Mouse (Mus musculus) forebrain, embryonic 11.5 days (tissue): ENCODE data around the gene Ahsg. TPM values are rescaled to one million over a fixed set of nuclear protein-coding genes. Genes with fewer than 3 reads are reported as not detected.

Source experiments
- ATAC-seq: fragments of 200-750 bp; cut with Nextera tagmentation; replicated peaks from 2 replicates; pipeline ENCODE4 v1.8.0; 2017; ENCODE audit warnings: moderate TSS enrichment; ENCODE audit not compliant: low FRiP score
- DNase-seq: peaks from one replicate; pipeline ENCODE4 v3.0.0-alpha.2; 2017; ENCODE audit warnings: low spot score
- H3K27ac ChIP-seq: fragments of 300-500 bp; sonication (generic); 2 replicates; pipeline ENCODE4 v1.5.1; 2014; ENCODE audit warnings: low read depth, low read length
- H3K27me3 ChIP-seq: fragments of 300-500 bp; sonication (generic); 2 replicates; pipeline ENCODE4 v1.6.1; 2014; ENCODE audit warnings: mild to moderate bottlenecking, low read length, mixed read lengths; ENCODE audit not compliant: control insufficient read depth, insufficient read depth
- H3K36me3 ChIP-seq: fragments of 300-500 bp; sonication (generic); 2 replicates; pipeline ENCODE4 v1.6.1; 2014; ENCODE audit warnings: mild to moderate bottlenecking, low read length, moderate library complexity, mixed read lengths; ENCODE audit not compliant: control insufficient read depth, insufficient read depth
- H3K4me1 ChIP-seq: fragments of 300-500 bp; sonication (generic); replicated peaks from 2 replicates; pipeline ENCODE4 v1.6.1; 2014; ENCODE audit warnings: low read length, mixed read lengths; ENCODE audit not compliant: control insufficient read depth, insufficient read depth
- H3K4me2 ChIP-seq: fragments of 300-500 bp; sonication (generic); 2 replicates; pipeline ENCODE4 v1.6.1; 2014; ENCODE audit warnings: low read depth, mild to moderate bottlenecking, low read length, moderate library complexity, mixed read lengths; ENCODE audit not compliant: severe bottlenecking
- H3K4me3 ChIP-seq: fragments of 300-500 bp; sonication (generic); 2 replicates; pipeline ENCODE4 v1.5.1; 2014; ENCODE audit warnings: low read depth, low read length
- H3K9ac ChIP-seq: fragments of 300-500 bp; sonication (generic); 2 replicates; pipeline ENCODE4 v1.6.1; 2014; ENCODE audit warnings: low read length
- H3K9me3 ChIP-seq: fragments of 300-500 bp; sonication (generic); 2 replicates; pipeline ENCODE4 v1.6.1; 2016; ENCODE audit warnings: low read length, mixed read lengths; ENCODE audit not compliant: control insufficient read depth
- WGBS: fragments of 180-500 bp; shearing (Covaris S2); extraction: QIAGEN DNeasy Blood & Tissue Kit; methylation state at CpG from one replicate; pipeline ENCODE4 v1.1.7; 2014; 5-methylcytosine and 5-hydroxymethylcytosine counted together
- polyA plus RNA-seq: library from polyadenylated mRNA; unstranded; fragments of >200 nt; fragmentation: Nextera tagmentation; extraction: Ambion mirVana; gene quantifications from 2 replicates; pipeline ENCODE4 v1.2.1, GENCODE M21; 2014

The Ahsg gene
- polyA plus RNA-seq, result not detected in 2 replicates

DNA sequence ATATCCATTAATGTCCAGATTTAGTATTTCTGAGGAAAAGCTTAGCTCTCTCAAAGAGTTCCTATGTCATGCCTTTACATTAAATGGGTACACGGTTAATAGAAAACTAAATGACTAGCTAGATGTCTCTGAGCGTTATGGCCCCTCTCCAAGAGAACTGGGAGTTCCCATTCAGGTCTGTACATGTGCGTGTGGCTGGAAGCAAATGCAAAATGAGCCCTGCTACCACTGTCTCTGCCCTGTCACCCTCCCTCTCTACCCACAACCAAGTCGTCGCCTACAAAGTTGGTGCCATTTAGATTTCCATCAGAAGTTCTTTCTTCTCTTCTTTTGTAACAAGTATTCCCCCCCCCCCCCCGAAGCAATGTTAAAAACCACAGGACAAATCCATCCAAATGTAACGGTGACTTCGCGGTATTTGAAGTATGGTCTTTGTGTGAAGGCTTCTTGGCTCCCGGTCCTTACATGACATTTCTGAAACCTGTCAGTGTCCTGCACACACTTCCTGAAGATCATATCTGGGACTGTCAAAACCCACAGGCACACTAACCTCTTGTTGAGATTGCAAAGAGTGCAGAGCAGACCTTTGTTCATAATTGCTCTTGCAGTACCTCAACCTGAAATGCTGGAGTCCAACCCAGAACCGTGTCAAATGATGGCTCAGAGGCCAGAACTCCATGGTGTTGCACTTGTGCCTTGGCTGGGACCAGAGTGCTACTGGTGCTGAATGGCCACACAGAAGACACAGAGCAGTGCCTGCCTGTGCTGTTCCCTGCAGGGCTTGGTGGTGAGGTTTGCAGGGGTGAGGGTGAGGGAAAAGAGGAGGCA lies at the start of gene Ahsg:
Gene Ahsg, plus strand, starts transcription at position 595 of the 828 bp plus-strand sequence.
- H3K27me3 ChIP-seq, result no peaks in the 10 kb centered on the region
- H3K36me3 ChIP-seq, result no peaks in the 10 kb centered on the region
- DNase-seq (no peak), ATAC-seq (no peak)
- 86% methylated on average over 11 of the region's 11 CpGs for WGBS
- no peak within 1 kb of the TSS for H3K9ac ChIP-seq
- H3K27ac ChIP-seq, result no peak within 1 kb of the TSS
- H3K9me3 ChIP-seq, result no peaks in the 10 kb centered on the region
- no peak within 1 kb of the TSS for H3K4me3 ChIP-seq
- H3K4me1 ChIP-seq, result 0 out of 2 replicates have a peak, but pooled peaks cover 2% of the 10 kb centered on the region
- no peak within 1 kb of the TSS for H3K4me2 ChIP-seq

- Histone ChIP-seq H3K4me1 (0 out of 2 replicates have a peak, but pooled peaks cover 2% of the 10 kb centered on the region), H3K27ac (no peak overlapping the region), H3K4me2 (no peak overlapping the region), H3K4me3 (no peak overlapping the region), H3K9me3 (no peaks in the 10 kb centered on the region), H3K36me3 (no peaks in the 10 kb centered on the region), H3K27me3 (no peaks in the 10 kb centered on the region), H3K9ac (no peak overlapping the region)
- ATAC-seq (no peak), DNase-seq (no peak)
- WGBS, result 92% methylated on average over 5 of the region's 5 CpGs
Measured at GRCm38 (mm10) chr16:22842871-22843270, 48.2 kb upstream of the Ahsg start.

DNA sequence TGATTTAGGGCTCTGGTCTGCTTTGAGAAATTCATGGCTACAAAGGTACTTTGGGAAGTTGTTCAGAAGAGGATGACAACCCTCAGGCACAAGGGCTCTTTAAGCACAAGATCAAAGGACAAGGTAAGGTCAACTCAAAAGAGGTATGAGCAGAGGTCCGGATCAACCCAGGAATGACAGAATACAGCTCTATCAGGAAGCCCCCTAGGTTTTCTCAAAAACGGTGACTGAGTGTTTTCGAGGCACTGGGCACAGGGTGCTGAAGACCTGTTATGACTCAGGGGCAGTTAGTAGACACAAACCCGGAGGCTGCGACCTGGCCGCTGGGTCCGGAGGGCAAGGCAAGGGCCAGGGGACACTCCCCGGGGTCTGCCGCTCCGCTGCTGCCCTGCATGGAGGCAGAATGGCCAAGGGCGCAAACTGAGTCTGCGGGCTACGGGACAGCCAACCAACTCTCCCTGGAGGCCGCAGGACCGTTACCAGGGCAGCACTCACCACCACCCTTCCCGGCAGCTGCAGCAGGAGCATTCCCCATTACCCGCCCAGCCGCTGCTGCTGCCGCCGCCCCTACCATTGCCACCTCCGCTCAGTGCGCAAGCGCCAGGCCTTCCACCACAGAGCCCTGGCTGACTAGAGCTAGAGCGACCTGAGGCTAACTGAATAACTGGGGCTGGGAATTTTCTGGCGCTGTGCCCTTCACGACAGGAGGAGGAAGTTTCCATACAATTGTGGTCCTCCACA lies 46.8 kb upstream of the Ahsg start:
- DNase-seq, result peak; percentile 91
- Histone ChIP-seq H3K27ac (no peak overlapping the region), H3K27me3 (no peaks in the 10 kb centered on the region), H3K4me2 (peak overlapping the region; percentile 79), H3K9me3 (no peaks in the 10 kb centered on the region), H3K4me3 (peak overlapping the region; percentile 43), H3K36me3 (no peaks in the 10 kb centered on the region), H3K9ac (peak overlapping the region; percentile 70), H3K4me1 (0 out of 2 replicates have a peak, but pooled peaks cover 2% of the 10 kb centered on the region)
- peak; percentile 95 for ATAC-seq
- 9% methylated on average over 26 of the region's 26 CpGs for WGBS

DNA sequence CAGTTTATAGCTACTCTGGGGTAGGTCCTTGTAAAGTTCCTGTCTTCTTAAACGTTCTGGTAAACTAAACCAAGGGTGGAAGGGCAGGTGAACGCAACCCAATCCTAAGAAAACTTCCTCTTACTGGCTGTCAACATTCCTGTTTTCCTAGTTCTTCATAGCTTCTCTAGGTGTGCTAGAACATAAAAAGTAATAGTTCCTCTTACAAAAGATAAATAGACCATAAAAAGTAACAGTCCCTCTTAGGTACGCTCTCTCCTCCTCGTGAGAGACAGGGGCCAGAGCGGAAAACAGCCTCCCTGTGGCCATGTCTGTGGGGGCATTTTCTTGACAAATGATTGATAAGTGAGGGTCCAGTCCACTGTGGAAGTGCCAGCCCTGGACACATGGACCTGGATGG lies 46.2 kb upstream of the Ahsg start:
- H3K27me3 ChIP-seq, result no peaks in the 10 kb centered on the region
- no peak overlapping the region for H3K27ac ChIP-seq
- H3K4me1 ChIP-seq, result 0 out of 2 replicates have a peak, but pooled peaks cover 2% of the 10 kb centered on the region
- no peaks in the 10 kb centered on the region for H3K36me3 ChIP-seq
- H3K9ac ChIP-seq, result peak overlapping the region; percentile 70; the same call in 1 of the 2 replicates
- WGBS, result 78% methylated on average over 5 of the region's 5 CpGs
- no peaks in the 10 kb centered on the region for H3K9me3 ChIP-seq
- peak overlapping the region; percentile 43; the same call in 1 of the 2 replicates for H3K4me3 ChIP-seq
- DNase-seq (no peak), ATAC-seq (no peak)
- H3K4me2 ChIP-seq, result peak overlapping the region; percentile 79; the same call in 1 of the 2 replicates

GRCm38 (mm10) chr16:22845481-22845880 lies 45.6 kb upstream of the Ahsg start:
- H3K27ac ChIP-seq, result no peak overlapping the region
- H3K9ac ChIP-seq, result no peak overlapping the region
- no peaks in the 10 kb centered on the region for H3K27me3 ChIP-seq
- 90% methylated on average over 4 of the region's 4 CpGs for WGBS
- H3K4me2 ChIP-seq, result no peak overlapping the region
- H3K4me3 ChIP-seq, result no peak overlapping the region
- no peaks in the 10 kb centered on the region for H3K36me3 ChIP-seq
- DNase-seq, result no peak
- no peak for ATAC-seq
- H3K4me1 ChIP-seq, result 0 out of 2 replicates have a peak, but pooled peaks cover 2% of the 10 kb centered on the region
- H3K9me3 ChIP-seq, result no peaks in the 10 kb centered on the region

- Histone ChIP-seq H3K4me3 (no peak overlapping the region), H3K9ac (no peak overlapping the region), H3K4me2 (no peak overlapping the region), H3K27me3 (no peaks in the 10 kb centered on the region), H3K4me1 (0 out of 2 replicates have a peak, but pooled peaks cover 2% of the 10 kb centered on the region), H3K27ac (no peak overlapping the region), H3K9me3 (no peaks in the 10 kb centered on the region), H3K36me3 (no peaks in the 10 kb centered on the region)
- WGBS, result 89% methylated on average over 1 of the region's 1 CpGs
- ATAC-seq (no peak), DNase-seq (no peak)
Measured at GRCm38 (mm10) chr16:22847686-22848085, 43.4 kb upstream of the Ahsg start.

DNA sequence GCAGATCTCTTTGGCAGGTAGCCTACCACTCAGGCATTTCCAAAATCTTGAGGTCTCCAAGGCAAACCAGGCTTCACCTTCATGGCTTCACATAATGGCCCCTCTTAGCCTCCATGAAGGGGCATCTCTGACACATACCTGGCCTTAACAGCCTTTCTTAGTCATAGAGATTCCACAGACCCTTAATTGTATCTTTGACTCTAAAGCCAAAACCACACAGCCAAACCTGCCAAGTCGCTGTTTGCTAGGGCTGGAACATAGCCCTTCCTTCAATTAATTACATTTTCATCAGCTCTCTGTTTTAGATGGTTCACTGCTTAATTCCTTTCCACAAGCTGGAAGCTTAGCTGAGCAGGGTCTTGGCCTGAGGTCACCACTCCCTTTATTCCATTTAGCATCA lies 42.7 kb upstream of the Ahsg start:
- Histone ChIP-seq H3K27ac (no peak overlapping the region), H3K4me3 (no peak overlapping the region), H3K4me2 (no peak overlapping the region), H3K9ac (no peak overlapping the region), H3K27me3 (no peaks in the 10 kb centered on the region), H3K4me1 (0 out of 2 replicates have a peak, but pooled peaks cover 2% of the 10 kb centered on the region), H3K36me3 (no peaks in the 10 kb centered on the region), H3K9me3 (no peaks in the 10 kb centered on the region)
- DNase-seq, result no peak
- WGBS, result 83% methylated on average over 1 of the region's 1 CpGs
- ATAC-seq, result no peak

DNA sequence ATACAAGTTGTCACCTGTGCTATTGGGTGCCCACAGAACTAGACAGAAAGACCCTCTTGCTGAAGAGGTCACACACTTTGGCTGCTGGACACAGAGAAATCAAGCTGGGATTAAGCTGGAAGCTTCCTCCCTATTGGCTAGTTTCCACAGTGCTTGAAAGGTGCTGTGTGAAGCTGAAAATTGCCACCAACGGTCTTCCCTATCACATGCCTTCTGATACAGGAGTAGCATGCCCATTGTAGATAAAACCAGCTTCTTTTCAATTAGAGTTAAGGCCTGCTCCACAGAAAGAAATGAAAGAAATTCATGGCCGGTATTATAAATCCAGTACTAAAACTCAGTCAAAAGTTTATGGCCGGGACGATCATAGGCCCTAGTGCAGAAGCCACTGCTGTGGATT lies 38.4 kb upstream of the Ahsg start:
- Histone ChIP-seq H3K9ac (no peak overlapping the region), H3K27me3 (no peaks in the 10 kb centered on the region), H3K9me3 (no peaks in the 10 kb centered on the region), H3K4me1 (peaks cover 3% of the 10 kb centered on the region; the same call in 1 of the 2 replicates), H3K4me3 (no peak overlapping the region), H3K36me3 (no peaks in the 10 kb centered on the region), H3K4me2 (no peak overlapping the region), H3K27ac (no peak overlapping the region)
- DNase-seq, result no peak
- no peak for ATAC-seq
- 90% methylated on average over 4 of the region's 4 CpGs for WGBS
